Mouse (Mus musculus) E14TG2a.4 (cell line): ENCODE measurements around the gene Wfdc6b.

Experiments used
- H3K27me3 ChIP-seq: 2 replicates; pipeline ENCODE4 v1.6.1; 2014; ENCODE audit warnings: low read length, control low read depth; ENCODE audit not compliant: insufficient read depth
- H3K36me3 ChIP-seq: 2 replicates; pipeline ENCODE4 v1.6.1; 2014; ENCODE audit warnings: low read length, control low read depth; ENCODE audit not compliant: insufficient read depth
- H3K4me1 ChIP-seq: replicated peaks from 2 replicates; pipeline ENCODE4 v1.6.1; 2014; ENCODE audit warnings: low read depth, low read length, control low read depth
- H3K4me3 ChIP-seq: replicated peaks from 2 replicates; pipeline ENCODE4 v1.5.1; 2014; ENCODE audit warnings: mild to moderate bottlenecking, low read length
- H3K9me3 ChIP-seq: 2 replicates; pipeline ENCODE4 v1.6.1; 2014; ENCODE audit warnings: low read length, control low read depth
- CTCF ChIP-seq: conservative IDR thresholded peaks from 2 replicates; pipeline ENCODE4 v1.5.1; 2014; ENCODE audit warnings: low read length
- NANOG ChIP-seq: IDR thresholded peaks from 2 replicates; pipeline ENCODE4 v1.6.1; 2014; ENCODE audit warnings: borderline replicate concordance, low read length, mixed read lengths
- POU5F1 ChIP-seq: IDR thresholded peaks from 2 replicates; pipeline ENCODE4 v1.6.1; 2014; ENCODE audit warnings: low read length, borderline replicate concordance

The Wfdc6b gene

GRCm38 (mm10) chr2:164641881-164642673 is 28.8 kb downstream of the Wfdc6b start:
- H3K27me3 ChIP-seq = no peaks in the 10 kb centered on the region
- H3K36me3 ChIP-seq = no peaks in the 10 kb centered on the region
- TF ChIP-seq POU5F1 (no peak), NANOG (no peak; the same call in 1 of the 2 replicates), CTCF (no peak)
- 0 out of 2 replicates have a peak overlapping the region, but pooled peaks have one; percentile 3 for H3K4me3 ChIP-seq
- H3K4me1 ChIP-seq = peaks cover 21% of the 10 kb centered on the region
- no peaks in the 10 kb centered on the region for H3K9me3 ChIP-seq

GRCm38 (mm10) chr2:164655858-164656257 is 42.5 kb downstream of the Wfdc6b start, which contains the start of gene Wfdc10:
Wfdc10 (plus strand) TSS chr2:164656046.
- peaks cover 14% of the 10 kb centered on the region for H3K4me1 ChIP-seq
- no peaks in the 10 kb centered on the region for H3K36me3 ChIP-seq
- no peaks in the 10 kb centered on the region for H3K9me3 ChIP-seq
- TF ChIP-seq CTCF (peak; percentile 99), NANOG (no peak), POU5F1 (no peak)
- peaks cover 21% of the 10 kb centered on the region for H3K27me3 ChIP-seq
- peak within 1 kb of the TSS; percentile 29 for H3K4me3 ChIP-seq

- TF ChIP-seq NANOG (no peak), CTCF (no peak), POU5F1 (no peak)
- Histone ChIP-seq H3K4me3 (peak within 1 kb of the TSS; percentile 29), H3K36me3 (no peaks in the 10 kb centered on the region), H3K27me3 (peaks cover 21% of the 10 kb centered on the region), H3K9me3 (no peaks in the 10 kb centered on the region), H3K4me1 (peaks cover 14% of the 10 kb centered on the region)
Measured at GRCm38 (mm10) chr2:164656483-164656882, 43.2 kb downstream of the Wfdc6b start, which contains the start of gene Wfdc9. Wfdc9 (minus strand) TSS chr2:164656583.

GRCm38 (mm10) chr2:164664851-164665250 is 51.5 kb downstream of the Wfdc6b start:
- Histone ChIP-seq H3K4me1 (no peaks in the 10 kb centered on the region), H3K27me3 (0 out of 2 replicates have a peak, but pooled peaks cover 1% of the 10 kb centered on the region), H3K4me3 (no peak overlapping the region), H3K36me3 (no peaks in the 10 kb centered on the region), H3K9me3 (peaks cover 19% of the 10 kb centered on the region)
- TF ChIP-seq NANOG (no peak), POU5F1 (no peak), CTCF (no peak)
